Mouse (Mus musculus) testis, adult 2 months (tissue): Measurements from ENCODE around the gene Nlrc4. TPM values are rescaled to one million over a fixed set of nuclear protein-coding genes. Genes with fewer than 3 reads are reported as not detected.

Experiments used
- H3K27ac ChIP-seq: fragments of 200-500 bp; 2 replicates; pipeline ENCODE4 v1.5.1; 2012; ENCODE audit warnings: low read depth, low read length; ENCODE audit not compliant: control insufficient read depth, insufficient read depth
- H3K27me3 ChIP-seq: fragments of 200-500 bp; 2 replicates; pipeline ENCODE4 v1.6.1; 2012; ENCODE audit warnings: mild to moderate bottlenecking, low read length, moderate library complexity; ENCODE audit not compliant: control insufficient read depth, insufficient read depth
- H3K36me3 ChIP-seq: fragments of 200-500 bp; 2 replicates; pipeline ENCODE4 v1.6.1; 2012; ENCODE audit warnings: mild to moderate bottlenecking, low read length; ENCODE audit not compliant: control insufficient read depth, insufficient read depth
- H3K4me1 ChIP-seq: fragments of 200-500 bp; 2 replicates; pipeline ENCODE4 v1.6.1; 2012; ENCODE audit warnings: low read length; ENCODE audit not compliant: control insufficient read depth, insufficient read depth
- H3K4me3 ChIP-seq: fragments of 200-500 bp; 2 replicates; pipeline ENCODE4 v1.5.1; 2012; ENCODE audit warnings: low read depth, mild to moderate bottlenecking, low read length, moderate library complexity, mixed read lengths; ENCODE audit not compliant: control insufficient read depth
- CTCF ChIP-seq: fragments of 200-500 bp; IDR thresholded peaks from 2 replicates; pipeline ENCODE4 v1.5.1; 2012; ENCODE audit warnings: low read depth, mild to moderate bottlenecking, inconsistent platforms, low read length, moderate library complexity; ENCODE audit not compliant: control insufficient read depth, insufficient read depth, insufficient replicate concordance
- POLR2A ChIP-seq: fragments of 200-500 bp; IDR thresholded peaks from 2 replicates; pipeline ENCODE4 v1.6.1; 2012; ENCODE audit warnings: low read depth, mild to moderate bottlenecking, inconsistent platforms, low read length, moderate library complexity; ENCODE audit not compliant: control insufficient read depth
- polyA plus RNA-seq: library from polyadenylated mRNA; depleted of rRNA; stranded (reverse); fragments of >200 nt; gene quantifications from 2 replicates; pipeline ENCODE4 v1.2.3, GENCODE M21; 2012

The Nlrc4 gene
- polyA plus RNA-seq, 1 experiment: 0.77 TPM

GRCm38 (mm10) chr17:74430074-74430473, 28.9 kb downstream of the Nlrc4 start:
- TF ChIP-seq CTCF (no peak), POLR2A (no peak)
- Histone ChIP-seq H3K36me3 (no peaks in the 10 kb centered on the region), H3K27ac (no peak overlapping the region)

DNA sequence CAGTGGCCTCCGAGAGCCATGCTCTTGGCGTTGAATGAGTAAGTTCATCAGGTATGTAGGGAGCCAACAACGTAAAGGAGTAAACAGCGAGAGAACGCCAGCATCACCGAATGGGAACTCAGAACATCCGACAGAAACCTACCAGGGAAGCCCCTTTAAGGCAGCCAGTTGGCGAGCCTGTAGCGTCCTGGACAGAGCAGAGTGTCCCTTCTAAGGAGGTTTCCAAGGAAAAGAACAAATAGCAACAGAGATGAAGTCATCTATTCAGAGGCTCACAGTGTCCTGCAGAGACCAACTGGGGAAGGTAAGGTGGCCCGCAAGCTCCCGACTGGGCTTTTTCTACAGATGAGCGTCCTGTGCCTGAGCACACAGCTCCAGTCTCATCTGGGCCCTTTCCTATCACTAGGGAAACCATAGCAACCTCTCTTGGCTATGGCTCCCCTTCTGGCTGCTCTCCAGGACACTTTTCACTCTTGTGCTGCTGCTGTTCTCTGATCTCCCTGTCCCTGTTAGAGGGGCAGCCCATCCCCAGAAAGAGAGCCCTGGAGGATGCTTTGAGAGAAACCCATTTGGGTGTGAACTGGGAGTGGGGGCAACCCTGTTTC, 34.4 kb downstream of the Nlrc4 start:
- no peaks in the 10 kb centered on the region; the same call in 1 of the 2 replicates for H3K36me3 ChIP-seq

More at GRCm38 (mm10) chr17:74430074-74430473, 28.9 kb downstream of the Nlrc4 start:
- no peak overlapping the region for H3K4me3 ChIP-seq
- peaks cover 2% of the 10 kb centered on the region; the same call in 1 of the 2 replicates for H3K4me1 ChIP-seq
- H3K27me3 ChIP-seq: no peaks in the 10 kb centered on the region

DNA sequence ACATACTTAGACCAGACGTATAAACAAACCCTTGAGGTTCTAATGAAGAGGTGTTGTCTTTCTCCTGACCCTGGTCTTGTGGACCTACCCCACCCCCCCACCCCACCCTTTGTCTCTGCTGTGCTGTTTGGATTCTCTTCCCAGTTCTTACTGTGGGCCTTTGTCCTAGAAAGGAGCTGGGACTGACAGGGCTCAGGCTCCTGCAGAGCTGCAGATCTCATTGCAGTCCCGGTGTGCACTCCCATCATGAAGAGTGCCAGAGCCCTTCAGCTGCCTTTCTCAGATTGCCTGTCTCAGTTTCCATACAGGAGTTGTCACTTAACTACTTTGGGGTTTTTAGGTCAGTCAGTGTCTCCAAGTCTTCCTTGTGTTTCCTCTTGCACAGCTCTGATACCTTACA, 38.3 kb downstream of the Nlrc4 start:
- H3K27ac ChIP-seq: no peak overlapping the region
- no peaks in the 10 kb centered on the region for H3K4me1 ChIP-seq
- H3K27me3 ChIP-seq: no peaks in the 10 kb centered on the region
- TF ChIP-seq CTCF: no peak
- TF ChIP-seq POLR2A: no peak
- H3K4me3 ChIP-seq: no peak overlapping the region
- H3K36me3 ChIP-seq: no peaks in the 10 kb centered on the region; the same call in 1 of the 2 replicates

More for the DNA sequence above, 34.4 kb downstream of the Nlrc4 start:
- Histone ChIP-seq H3K27me3 (no peaks in the 10 kb centered on the region), H3K4me1 (no peaks in the 10 kb centered on the region), H3K27ac (no peak overlapping the region), H3K4me3 (no peak overlapping the region)
- TF ChIP-seq POLR2A (no peak), CTCF (no peak)

- no peaks in the 10 kb centered on the region for H3K27me3 ChIP-seq
- H3K4me3 ChIP-seq: no peak overlapping the region
- no peaks in the 10 kb centered on the region; the same call in 1 of the 2 replicates for H3K36me3 ChIP-seq
- no peak for TF ChIP-seq POLR2A
- TF ChIP-seq CTCF: no peak
- no peaks in the 10 kb centered on the region for H3K4me1 ChIP-seq
- H3K27ac ChIP-seq: no peak overlapping the region
Observed at GRCm38 (mm10) chr17:74418171-74418570, 40.8 kb downstream of the Nlrc4 start.

DNA sequence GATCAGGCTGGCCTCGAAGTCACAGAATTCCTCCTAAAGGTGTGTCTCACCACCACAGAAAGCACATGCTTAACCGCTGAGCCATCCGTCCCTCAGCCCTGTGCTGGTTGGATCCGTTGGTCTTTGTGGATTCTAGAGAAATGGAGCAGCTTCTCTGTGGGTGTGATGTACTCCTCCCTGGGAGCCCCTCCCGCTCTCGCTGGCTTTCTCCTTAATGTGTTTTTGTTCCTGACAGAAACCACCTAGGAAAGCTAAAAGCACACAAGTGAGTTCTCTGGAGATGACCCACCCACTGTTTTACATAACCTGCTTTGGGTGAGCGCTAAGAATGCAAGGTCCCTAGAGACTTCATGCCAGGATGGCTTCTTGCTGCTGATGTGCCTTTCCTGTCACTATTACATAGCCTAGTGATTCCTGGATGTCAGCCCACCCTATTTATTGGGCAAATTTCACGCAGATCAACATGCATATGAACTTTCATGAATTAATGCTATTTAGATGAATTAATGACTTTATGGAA, 42.0 kb downstream of the Nlrc4 start:
- Histone ChIP-seq H3K4me1 (no peaks in the 10 kb centered on the region), H3K27ac (no peak overlapping the region), H3K4me3 (no peak overlapping the region), H3K36me3 (no peaks in the 10 kb centered on the region; the same call in 1 of the 2 replicates), H3K27me3 (no peaks in the 10 kb centered on the region)
- no peak for TF ChIP-seq CTCF

DNA sequence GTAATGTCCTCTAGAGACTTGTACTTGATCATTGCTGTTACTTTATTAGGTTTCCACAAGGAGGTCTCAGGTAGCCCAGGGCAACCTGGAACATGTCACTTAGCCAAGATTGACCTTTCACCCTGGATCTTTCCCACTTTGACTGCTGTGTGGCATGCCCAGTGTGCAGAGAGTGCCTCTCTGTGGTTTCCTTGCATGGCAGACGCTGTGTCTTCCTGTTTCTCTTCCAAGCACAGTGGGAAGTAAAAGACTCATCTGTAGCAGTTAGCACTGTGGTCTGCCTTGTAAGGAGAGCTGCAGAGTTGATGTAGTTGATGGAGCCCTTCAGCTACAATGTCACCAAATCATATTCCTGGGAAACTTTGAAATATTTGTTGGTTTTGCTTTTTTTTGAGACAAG, 44.3 kb downstream of the Nlrc4 start:
- Histone ChIP-seq H3K27ac (no peak overlapping the region), H3K4me3 (no peak overlapping the region), H3K27me3 (no peaks in the 10 kb centered on the region), H3K36me3 (no peaks in the 10 kb centered on the region; the same call in 1 of the 2 replicates), H3K4me1 (no peaks in the 10 kb centered on the region)
- no peak for TF ChIP-seq POLR2A
- no peak for TF ChIP-seq CTCF

DNA sequence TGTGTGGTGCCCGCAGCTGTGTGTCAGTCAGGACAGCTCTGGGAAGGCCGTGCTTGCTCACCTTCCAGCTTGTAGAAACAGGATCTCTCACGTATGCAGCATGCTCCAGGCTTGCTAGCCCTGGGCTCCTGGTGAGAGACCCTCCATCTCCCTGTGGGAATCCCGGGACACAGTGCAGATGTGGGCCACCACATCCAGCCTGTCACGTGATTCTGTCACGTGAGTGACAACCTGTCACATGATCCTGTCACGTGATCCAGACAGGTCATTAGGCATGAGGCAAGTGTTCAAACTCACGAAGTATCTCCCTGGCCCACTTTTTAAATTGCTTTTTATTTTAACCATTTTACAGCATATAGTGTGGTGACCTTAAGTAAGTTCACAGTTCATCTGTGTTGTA, 45.6 kb downstream of the Nlrc4 start:
- H3K27ac ChIP-seq: no peak overlapping the region
- H3K27me3 ChIP-seq: no peaks in the 10 kb centered on the region
- H3K4me1 ChIP-seq: no peaks in the 10 kb centered on the region
- H3K36me3 ChIP-seq: no peaks in the 10 kb centered on the region; the same call in 1 of the 2 replicates
- H3K4me3 ChIP-seq: no peak overlapping the region
- no peak for TF ChIP-seq CTCF
